ENCODE assay signal across 16 mouse cellular contexts in the genomic region with DNA sequence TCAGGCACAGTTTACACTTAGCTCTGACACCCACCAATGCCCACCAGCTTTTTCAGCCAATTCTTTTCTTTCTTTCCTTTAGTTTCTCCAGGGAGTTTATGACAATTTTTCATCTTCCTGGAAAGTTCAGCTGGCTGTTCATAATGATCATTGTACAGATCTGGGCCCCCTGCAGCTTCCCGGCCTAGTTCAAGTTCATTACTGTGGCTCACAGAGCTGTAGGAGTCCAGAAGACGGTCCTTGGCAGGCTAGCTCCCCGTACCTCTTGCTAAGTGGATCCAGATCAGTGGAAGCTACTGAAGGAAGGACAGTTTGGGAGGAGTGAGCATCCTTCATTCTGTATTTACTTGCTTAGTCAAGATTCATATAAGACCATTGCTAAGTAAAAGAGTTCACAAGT.
DNase-seq lines count a peak whose midpoint lies in the region; ATAC-seq lines count a peak whose summit lies in the region.
"Had no signal": no experiment of that assay in that cellular context is flagged by ENCODE, and none has a peak within 500 bp of the region (broad histone marks: within the 10 kb centered on the region; RNA-seq: fewer than 3 reads in every experiment).

No protein-coding gene starts in this region.

- ATAC-seq in cerebellum, adult (ENCODE audit: insufficient number of reproducible peaks, low FRiP score, low TSS enrichment): no peak
- no peak for ATAC-seq in frontal cortex, adult (ENCODE audit: low TSS enrichment)
- ATAC-seq: CD4-positive, CD25-positive, alpha-beta regulatory T cell, adult 4 months; forebrain, embryonic 15.5 days; intestine, embryonic 15.5 days had no signal

- DNase-seq in cerebellum, adult 11 months: peak; percentile 29
- peak; percentile 45 for DNase-seq in Muller cell, postnatal 12 days (ENCODE audit: inconsistent ontology term)
- DNase-seq in cerebellum, adult 9-11 months: peak; percentile 49
- DNase-seq in retina, postnatal 1 day: peak; percentile 29
- no peak for DNase-seq in embryo, embryonic 11 days
- DNase-seq: adrenal gland, postnatal 14 days; B cell, adult 2 months; gastrocnemius, postnatal 14 days; heart, adult 2 months; heart, postnatal 14 days; kidney, adult 18-20 months had no signal
